Mouse (Mus musculus) spleen, postnatal 14 days (tissue): ENCODE measurements around the gene Ifne.
"Not testable (repeated sequence)": the region's sequence is repeated elsewhere in the genome, so short reads cannot be mapped to it uniquely, and the experiment has no call there.

ENCODE experiments used
- DNase-seq, 2 experiments: peaks; one replicate each; pipeline ENCODE4 v3.0.0; 2021 to 2022; ENCODE audit warnings: low spot score in 2 of 2

Gene Ifne

GRCm38 (mm10) chr4:88867926-88868911, 11.8 kb downstream of the Ifne start:
- DNase-seq = no peak

- peak; percentile 55 to 69 for DNase-seq
Observed at GRCm38 (mm10) chr4:88867366-88867925, 12.6 kb downstream of the Ifne start.

GRCm38 (mm10) chr4:88865011-88865569, 14.9 kb downstream of the Ifne start:
- no peak for DNase-seq

GRCm38 (mm10) chr4:88864599-88864998, 15.4 kb downstream of the Ifne start:
- peak in 1 of 2 experiments; percentile 20 for DNase-seq

- no peak for DNase-seq
Observed at GRCm38 (mm10) chr4:88863309-88863708, 16.7 kb downstream of the Ifne start.

- DNase-seq = no peak
Observed at GRCm38 (mm10) chr4:88859214-88859613, 20.8 kb downstream of the Ifne start.

GRCm38 (mm10) chr4:88851026-88851763, 28.8 kb downstream of the Ifne start:
- no peak for DNase-seq

GRCm38 (mm10) chr4:88849698-88850097, 30.3 kb downstream of the Ifne start, which contains the start of gene Ifna1:
Gene Ifna1, plus strand, starts transcription at chr4:88850087.
- no peak for DNase-seq

- no peak for DNase-seq
Observed at GRCm38 (mm10) chr4:88845334-88845733, 34.7 kb downstream of the Ifne start.

- no peak for DNase-seq
Observed at GRCm38 (mm10) chr4:88841438-88841911, 38.5 kb downstream of the Ifne start, which contains the start of gene Ifna4. Gene Ifna4, plus strand, starts transcription at chr4:88841861.

GRCm38 (mm10) chr4:88840058-88840457, 39.9 kb downstream of the Ifne start:
- no peak for DNase-seq

- no peak for DNase-seq
Observed at GRCm38 (mm10) chr4:88838828-88839227, 41.2 kb downstream of the Ifne start.

GRCm38 (mm10) chr4:88835225-88835624, 44.8 kb downstream of the Ifne start, which contains the start of gene Ifna5:
Gene Ifna5, plus strand, starts transcription at chr4:88835525.
- not testable (repeated sequence) for DNase-seq

- DNase-seq = no peak
Observed at GRCm38 (mm10) chr4:88830523-88830922, 49.5 kb downstream of the Ifne start.
